Mouse (Mus musculus) limb, embryonic 15.5 days (tissue): ENCODE results near the gene Plin5. TPM values are rescaled to one million over a fixed set of nuclear protein-coding genes. Genes with fewer than 3 reads are reported as not detected.
"Not testable (repeated sequence)": the region's sequence is repeated elsewhere in the genome, so short reads cannot be mapped to it uniquely, and the experiment has no call there.

ENCODE experiments used
- ATAC-seq: fragments of 200-750 bp; cut with Nextera tagmentation; 2 replicates; pipeline ENCODE4 v1.8.0; 2017; ENCODE audit warnings: low read depth, moderate TSS enrichment; ENCODE audit not compliant: insufficient number of reproducible peaks, low FRiP score, low TSS enrichment
- H3K27ac ChIP-seq: fragments of 300-500 bp; sonication (generic); 2 replicates; pipeline ENCODE4 v1.5.1; 2015; ENCODE audit warnings: moderate library complexity, mild to moderate bottlenecking, inconsistent platforms
- H3K27me3 ChIP-seq: fragments of 300-500 bp; sonication (generic); 2 replicates; pipeline ENCODE4 v1.6.1; 2015; ENCODE audit warnings: inconsistent platforms
- H3K36me3 ChIP-seq: fragments of 300-500 bp; sonication (generic); 2 replicates; pipeline ENCODE4 v1.6.1; 2015; ENCODE audit warnings: inconsistent platforms
- H3K4me1 ChIP-seq: fragments of 300-500 bp; sonication (generic); 2 replicates; pipeline ENCODE4 v1.6.1; 2015; ENCODE audit warnings: inconsistent platforms
- H3K4me2 ChIP-seq: fragments of 300-500 bp; sonication (generic); 2 replicates; pipeline ENCODE4 v1.6.1; 2015; ENCODE audit warnings: mild to moderate bottlenecking, inconsistent platforms
- H3K4me3 ChIP-seq: fragments of 300-500 bp; sonication (generic); 2 replicates; pipeline ENCODE4 v1.5.1; 2015; ENCODE audit warnings: mild to moderate bottlenecking, inconsistent platforms
- H3K9ac ChIP-seq: fragments of 300-500 bp; sonication (generic); 2 replicates; pipeline ENCODE4 v1.6.1; 2015; ENCODE audit warnings: inconsistent platforms
- H3K9me3 ChIP-seq: fragments of 300-500 bp; sonication (generic); 2 replicates; pipeline ENCODE4 v1.6.1; 2016; ENCODE audit warnings: inconsistent platforms
- WGBS: fragments of 180-500 bp; shearing (Covaris S2); methylation state at CpG from one replicate; pipeline ENCODE4 v1.1.7; 2015; 5-methylcytosine and 5-hydroxymethylcytosine counted together
- polyA plus RNA-seq: library from polyadenylated mRNA; unstranded; fragments of >200 nt; fragmentation: Nextera tagmentation; extraction: Ambion mirVana; gene quantifications from 2 replicates; pipeline ENCODE4 v1.2.1, GENCODE M21; 2015

Gene Plin5
- polyA plus RNA-seq, 1 experiment from 2014 or later: 0.12 TPM

GRCm38 (mm10) chr17:56116193-56116592, 1.2 kb downstream of the Plin5 start:
- Histone ChIP-seq H3K9ac (no peak overlapping the region), H3K27ac (no peak overlapping the region), H3K9me3 (no peaks in the 10 kb centered on the region), H3K36me3 (no peaks in the 10 kb centered on the region), H3K4me3 (no peak overlapping the region), H3K4me2 (no peak overlapping the region), H3K27me3 (peaks cover 59% of the 10 kb centered on the region), H3K4me1 (peaks cover 17% of the 10 kb centered on the region)
- 78% methylated on average over 10 of the region's 10 CpGs for WGBS
- no peak for ATAC-seq

GRCm38 (mm10) chr17:56112743-56113142, 4.7 kb downstream of the Plin5 start:
- Histone ChIP-seq H3K4me3 (no peak overlapping the region), H3K9ac (no peak overlapping the region), H3K4me1 (peaks cover 7% of the 10 kb centered on the region), H3K4me2 (no peak overlapping the region), H3K9me3 (no peaks in the 10 kb centered on the region), H3K27ac (no peak overlapping the region), H3K36me3 (0 out of 2 replicates have a peak, but pooled peaks cover 4% of the 10 kb centered on the region), H3K27me3 (peaks cover 27% of the 10 kb centered on the region)
- WGBS: 71% methylated on average over 3 of the region's 3 CpGs
- no peak for ATAC-seq

- H3K27ac ChIP-seq: no peak overlapping the region
- peaks cover 18% of the 10 kb centered on the region for H3K27me3 ChIP-seq
- H3K36me3 ChIP-seq: 0 out of 2 replicates have a peak, but pooled peaks cover 4% of the 10 kb centered on the region
- no peaks in the 10 kb centered on the region for H3K4me1 ChIP-seq
- H3K4me3 ChIP-seq: no peak overlapping the region
- H3K9ac ChIP-seq: no peak overlapping the region
- WGBS: 38% methylated on average over 5 of the region's 5 CpGs
- H3K9me3 ChIP-seq: no peaks in the 10 kb centered on the region
- H3K4me2 ChIP-seq: no peak overlapping the region
- ATAC-seq: no peak
Measured at GRCm38 (mm10) chr17:56111864-56112263, 5.5 kb downstream of the Plin5 start.

GRCm38 (mm10) chr17:56111021-56111420, 6.4 kb downstream of the Plin5 start:
- Histone ChIP-seq H3K4me1 (no peaks in the 10 kb centered on the region), H3K9me3 (no peaks in the 10 kb centered on the region), H3K36me3 (0 out of 2 replicates have a peak, but pooled peaks cover 4% of the 10 kb centered on the region), H3K27ac (no peak overlapping the region), H3K9ac (no peak overlapping the region), H3K4me2 (no peak overlapping the region), H3K4me3 (no peak overlapping the region), H3K27me3 (0 out of 2 replicates have a peak, but pooled peaks cover 10% of the 10 kb centered on the region)
- 75% methylated on average over 1 of the region's 1 CpGs for WGBS
- no peak for ATAC-seq

GRCm38 (mm10) chr17:56110571-56110970, 6.8 kb downstream of the Plin5 start:
- 73% methylated on average over 4 of the region's 4 CpGs for WGBS
- no peak overlapping the region for H3K4me2 ChIP-seq
- H3K27me3 ChIP-seq: 0 out of 2 replicates have a peak, but pooled peaks cover 6% of the 10 kb centered on the region
- H3K27ac ChIP-seq: no peak overlapping the region
- 0 out of 2 replicates have a peak, but pooled peaks cover 4% of the 10 kb centered on the region for H3K36me3 ChIP-seq
- no peak overlapping the region for H3K9ac ChIP-seq
- ATAC-seq: no peak
- H3K9me3 ChIP-seq: no peaks in the 10 kb centered on the region
- H3K4me1 ChIP-seq: no peaks in the 10 kb centered on the region
- H3K4me3 ChIP-seq: no peak overlapping the region

GRCm38 (mm10) chr17:56109219-56110051, 8.0 kb downstream of the Plin5 start, which contains the start of gene Plin4:
Plin4 (minus strand) TSS chr17:56109803.
- H3K27ac ChIP-seq: no peak within 1 kb of the TSS
- H3K36me3 ChIP-seq: 0 out of 2 replicates have a peak, but pooled peaks cover 4% of the 10 kb centered on the region
- no peaks in the 10 kb centered on the region for H3K4me1 ChIP-seq
- H3K27me3 ChIP-seq: no peaks in the 10 kb centered on the region
- H3K9ac ChIP-seq: no peak within 1 kb of the TSS
- no peaks in the 10 kb centered on the region for H3K9me3 ChIP-seq
- H3K4me3 ChIP-seq: no peak within 1 kb of the TSS
- H3K4me2 ChIP-seq: no peak within 1 kb of the TSS
- no peak; the same call in 1 of the 2 replicates for ATAC-seq
- 55% methylated on average over 10 of the region's 10 CpGs for WGBS

GRCm38 (mm10) chr17:56108334-56109044, 8.9 kb downstream of the Plin5 start:
- H3K4me3 ChIP-seq: no peak overlapping the region
- H3K27me3 ChIP-seq: no peaks in the 10 kb centered on the region
- no peaks in the 10 kb centered on the region for H3K9me3 ChIP-seq
- H3K9ac ChIP-seq: no peak overlapping the region
- no peak overlapping the region for H3K27ac ChIP-seq
- no peak overlapping the region for H3K4me2 ChIP-seq
- no peaks in the 10 kb centered on the region for H3K4me1 ChIP-seq
- 81% methylated on average over 6 of the region's 6 CpGs for WGBS
- peaks cover 11% of the 10 kb centered on the region for H3K36me3 ChIP-seq
- no peak for ATAC-seq

- no peak for ATAC-seq
- Histone ChIP-seq H3K36me3 (peaks cover 18% of the 10 kb centered on the region), H3K9ac (no peak overlapping the region), H3K4me1 (no peaks in the 10 kb centered on the region), H3K27me3 (no peaks in the 10 kb centered on the region), H3K4me2 (no peak overlapping the region), H3K9me3 (no peaks in the 10 kb centered on the region), H3K27ac (no peak overlapping the region), H3K4me3 (no peak overlapping the region)
- 61% methylated on average over 2 of the region's 2 CpGs for WGBS
Measured at GRCm38 (mm10) chr17:56107736-56108135, 9.7 kb downstream of the Plin5 start.

- no peak for ATAC-seq
- Histone ChIP-seq H3K4me3 (no peak overlapping the region), H3K27ac (no peak overlapping the region), H3K36me3 (peaks cover 26% of the 10 kb centered on the region), H3K9me3 (no peaks in the 10 kb centered on the region), H3K27me3 (no peaks in the 10 kb centered on the region), H3K4me1 (no peaks in the 10 kb centered on the region), H3K9ac (no peak overlapping the region), H3K4me2 (no peak overlapping the region)
- WGBS: 61% methylated on average over 4 of the region's 4 CpGs
Measured at GRCm38 (mm10) chr17:56106981-56107380, 10.4 kb downstream of the Plin5 start.

GRCm38 (mm10) chr17:56106436-56106835, 11.0 kb downstream of the Plin5 start:
- H3K4me3 ChIP-seq, H3K27ac ChIP-seq, H3K9ac ChIP-seq, H3K9me3 ChIP-seq, H3K27me3 ChIP-seq, ATAC-seq, H3K4me2 ChIP-seq, H3K4me1 ChIP-seq: not testable (repeated sequence)
- WGBS: 95% methylated on average over 4 of the region's 4 CpGs
- H3K36me3 ChIP-seq: peaks cover 31% of the 10 kb centered on the region

GRCm38 (mm10) chr17:56104821-56105220, 12.6 kb downstream of the Plin5 start:
- not testable (repeated sequence) for H3K4me2 ChIP-seq, H3K4me3 ChIP-seq, H3K4me1 ChIP-seq, H3K9me3 ChIP-seq, ATAC-seq, H3K9ac ChIP-seq, H3K27me3 ChIP-seq, H3K27ac ChIP-seq
- WGBS: 83% methylated on average over 3 of the region's 5 CpGs
- H3K36me3 ChIP-seq: peaks cover 48% of the 10 kb centered on the region
